Mouse (Mus musculus) frontal cortex, postnatal 10 days (tissue): ENCODE measurements around the gene Nob1.
A peak's percentile ranks its signal among the peaks of the same experiment; 100 is the strongest.

Experiments
- DNase-seq, 2 experiments: peaks; one replicate each; pipeline ENCODE4 v3.0.0; 2022; ENCODE audit warnings: low spot score in 2 of 2, mixed read lengths in 1 of 2

The Nob1 gene

GRCm38 (mm10) chr8:107435962-107436831 lies 11.3 kb upstream of the Nob1 start, which contains the start of gene Wwp2:
TSS of gene Wwp2 (plus strand) at chr8:107436365.
- DNase-seq = peak; percentile 61 to 73

DNA sequence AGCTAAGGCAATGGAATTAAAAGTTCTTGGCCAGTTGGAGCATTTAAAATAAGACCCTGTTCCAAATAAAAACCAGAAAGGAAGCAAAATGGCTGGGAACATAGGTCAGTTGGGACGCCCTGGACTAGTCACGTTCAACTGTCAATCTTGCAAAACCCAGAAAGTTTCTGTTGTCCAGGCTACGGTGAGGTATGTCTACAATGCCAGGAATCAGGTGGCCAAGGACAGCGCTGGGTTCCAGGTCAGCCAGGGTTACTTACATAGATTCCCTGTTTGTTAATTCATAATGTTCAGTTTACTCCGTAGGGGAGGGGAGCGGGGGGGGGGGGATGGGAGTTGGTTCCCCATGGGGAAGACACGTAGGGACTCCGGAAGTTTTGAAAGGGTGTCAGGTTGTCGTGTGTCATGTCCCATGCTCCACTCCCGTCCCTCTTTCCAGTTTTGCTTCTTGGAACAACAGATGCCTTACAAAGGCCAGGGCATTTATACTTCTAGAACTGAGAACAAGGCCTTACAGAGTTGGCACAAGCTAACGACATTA lies 10.6 kb upstream of the Nob1 start:
- DNase-seq = no peak

DNA sequence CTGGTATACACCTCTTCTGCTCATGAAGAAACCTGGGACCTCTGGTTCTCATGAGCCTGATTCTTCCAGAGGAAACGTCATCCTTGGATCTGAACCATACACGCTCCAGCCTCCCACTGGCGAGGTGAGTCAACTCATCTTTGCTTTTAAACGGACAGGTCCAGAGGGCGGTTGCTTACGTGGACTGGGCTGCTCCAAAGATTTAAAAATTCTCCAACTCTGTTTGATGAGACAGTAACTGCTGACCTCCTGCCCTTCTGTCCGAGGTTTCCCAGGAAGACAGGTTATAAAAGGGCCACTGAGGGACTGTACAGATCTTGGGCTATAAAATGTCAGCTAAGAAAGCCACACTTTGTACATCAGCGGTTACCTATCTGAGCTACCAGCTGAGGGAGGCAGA lies 6.0 kb upstream of the Nob1 start:
- DNase-seq = no peak

DNA sequence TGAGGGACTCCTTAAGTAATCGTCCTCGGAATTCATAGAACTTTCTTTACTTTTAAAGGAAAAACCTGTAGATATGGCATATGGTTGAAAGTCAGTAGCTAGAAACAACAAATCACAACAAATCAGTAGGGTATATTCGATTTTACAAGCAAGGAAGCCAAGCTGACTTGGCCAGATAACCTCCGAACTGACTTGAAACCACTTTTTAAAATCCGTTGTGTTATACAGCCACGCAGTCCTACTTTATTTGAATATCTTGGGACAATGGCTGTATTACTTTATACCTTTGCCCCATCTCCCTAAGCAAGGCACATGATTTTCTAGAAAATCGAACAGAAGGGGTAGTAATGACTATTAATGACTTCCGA lies 363 bp upstream of the Nob1 start:
- DNase-seq = no peak

GRCm38 (mm10) chr8:107424176-107424575 lies 675 bp downstream of the Nob1 start:
- DNase-seq = no peak

GRCm38 (mm10) chr8:107417001-107417400 lies 7.8 kb downstream of the Nob1 start:
- no peak for DNase-seq

GRCm38 (mm10) chr8:107413881-107414280 lies 11.0 kb downstream of the Nob1 start:
- DNase-seq = no peak

DNA sequence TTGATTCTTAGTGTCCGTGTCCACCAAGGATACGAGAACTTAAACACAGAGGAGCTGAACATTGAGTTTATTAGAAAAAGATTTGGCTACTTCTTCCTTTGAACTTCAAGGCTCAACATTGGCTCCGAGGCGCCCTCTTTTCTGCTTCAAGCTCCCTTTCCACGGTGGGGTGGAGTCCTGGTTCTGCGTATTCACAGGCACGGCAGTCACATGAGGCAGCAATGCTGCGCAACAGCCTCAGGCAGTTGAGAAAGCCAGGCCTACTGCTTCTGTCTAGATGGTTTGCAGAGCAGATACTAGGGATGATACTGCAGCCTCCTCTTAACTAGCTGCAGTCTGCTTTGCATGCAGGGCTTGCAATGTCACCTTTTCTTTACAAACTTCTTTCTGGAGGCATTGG lies 12.3 kb downstream of the Nob1 start:
- no peak for DNase-seq

- no peak for DNase-seq
Observed at GRCm38 (mm10) chr8:107411391-107411790, 13.5 kb downstream of the Nob1 start.

DNA sequence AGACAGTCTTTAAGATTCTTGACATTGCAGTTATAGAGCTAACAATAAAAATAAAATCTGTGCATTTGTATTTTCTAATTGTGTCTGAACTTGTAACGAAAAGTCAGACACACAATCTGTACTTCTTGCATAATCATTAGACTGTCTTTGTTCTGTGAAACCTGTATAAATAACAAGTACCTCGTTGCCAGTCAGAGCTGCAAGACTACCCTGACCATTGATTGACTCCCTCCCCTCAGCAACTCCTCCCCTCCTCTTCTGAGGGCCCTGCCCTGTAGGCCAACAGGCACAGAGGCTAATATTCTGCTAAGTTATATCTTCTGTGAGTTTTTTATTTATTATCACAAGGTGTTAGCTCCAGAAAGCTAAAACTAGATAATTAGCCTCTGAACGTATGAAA lies 18.9 kb downstream of the Nob1 start:
- no peak for DNase-seq

DNA sequence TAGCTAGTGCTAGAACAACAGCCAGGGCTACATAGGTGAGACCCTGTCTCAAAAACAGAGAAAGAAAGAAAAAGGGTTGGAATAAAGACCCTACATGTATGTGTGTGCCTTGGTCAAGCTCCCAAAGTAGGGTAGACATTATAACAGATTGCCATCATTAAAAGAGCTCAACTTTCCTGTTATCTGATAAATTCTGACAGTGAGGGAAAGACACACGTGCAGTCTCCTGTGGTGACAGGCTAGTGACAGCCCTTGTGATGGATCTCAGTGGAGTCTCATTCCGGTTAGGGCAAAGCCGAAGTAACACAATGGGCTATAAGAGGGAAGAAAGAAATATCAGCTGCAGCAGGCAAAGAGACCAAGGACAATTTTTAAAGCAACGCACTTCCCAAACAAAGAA lies 20.8 kb downstream of the Nob1 start:
- DNase-seq = no peak

DNA sequence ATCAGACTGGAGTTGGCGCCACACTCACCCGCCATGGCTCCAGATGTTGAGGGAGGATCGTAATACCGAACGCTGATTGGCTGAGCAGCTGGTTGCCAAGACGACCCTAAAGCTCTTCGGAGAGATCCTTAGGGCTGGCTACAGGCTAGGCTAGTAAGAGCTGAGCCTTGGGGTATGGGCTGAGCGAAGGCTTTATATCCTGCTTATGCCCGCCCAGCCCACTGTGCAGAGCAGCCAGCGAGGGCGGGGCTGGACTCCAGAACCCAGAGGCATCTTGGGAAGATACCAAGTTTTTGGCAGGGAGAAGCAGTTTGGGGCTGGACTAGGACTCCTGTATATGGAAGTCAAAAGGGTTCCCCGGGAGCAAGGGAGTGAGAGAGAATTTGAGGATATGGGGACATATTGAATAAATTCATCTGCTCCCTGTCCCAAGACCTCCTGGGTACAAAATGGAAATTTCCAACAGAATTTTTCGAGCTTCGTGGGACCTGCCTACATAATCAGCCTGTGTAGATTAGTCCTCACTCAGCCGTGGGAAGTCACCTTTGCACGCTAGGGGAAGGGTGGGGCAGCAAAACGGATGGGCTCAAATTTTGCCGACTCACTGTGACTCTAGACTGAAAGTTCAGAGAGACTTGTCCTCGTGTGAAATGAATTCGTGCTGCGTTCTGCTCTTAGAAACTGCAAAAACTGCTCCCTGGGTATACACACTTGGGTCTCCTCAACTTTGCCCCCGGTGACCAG lies 21.6 kb downstream of the Nob1 start, which contains the start of gene Nqo1:
Nqo1 (minus strand) TSS at position 169 of the 744 bp plus-strand sequence.
- DNase-seq = peak; percentile 55 to 67

DNA sequence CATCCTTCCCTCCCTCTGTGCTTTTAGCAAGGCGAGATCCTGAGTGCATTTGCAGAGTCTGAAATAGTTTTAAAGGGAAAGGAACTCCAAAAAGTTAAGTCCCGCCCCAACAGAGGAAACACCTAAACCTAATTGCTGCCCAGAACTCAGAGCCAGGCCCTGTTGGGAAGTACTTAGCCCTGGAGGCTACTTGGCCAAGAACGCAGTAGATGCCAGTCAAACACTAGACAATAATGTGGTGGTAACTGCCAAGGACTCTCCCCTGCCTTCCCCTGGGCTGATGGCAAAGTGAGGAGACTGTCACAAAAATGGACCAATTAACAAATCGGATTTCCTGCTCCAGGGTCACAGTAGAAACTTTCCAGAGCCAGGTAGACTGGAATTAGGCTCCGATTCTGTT lies 23.0 kb downstream of the Nob1 start:
- no peak for DNase-seq

DNA sequence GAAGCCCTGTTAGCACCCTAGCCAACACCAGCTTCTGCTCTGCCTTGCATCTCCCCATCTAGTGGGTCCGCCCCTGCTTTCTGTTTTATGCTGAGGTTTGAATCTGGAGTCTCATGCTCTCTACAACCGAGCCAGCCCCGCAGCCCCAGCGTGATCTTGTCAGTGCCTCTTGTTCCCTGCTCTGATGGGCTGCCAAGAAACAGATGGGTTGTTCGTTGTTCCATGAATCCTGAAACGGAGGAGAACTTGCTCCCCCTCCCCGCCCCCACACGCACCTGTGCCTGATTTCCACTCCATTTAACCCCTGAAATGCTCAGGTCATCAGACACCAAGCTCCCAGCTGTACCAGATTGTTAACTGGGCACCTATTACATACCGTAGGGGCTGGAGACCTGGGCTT lies 25.4 kb downstream of the Nob1 start:
- peak in 1 of 2 experiments; percentile 15 for DNase-seq

DNA sequence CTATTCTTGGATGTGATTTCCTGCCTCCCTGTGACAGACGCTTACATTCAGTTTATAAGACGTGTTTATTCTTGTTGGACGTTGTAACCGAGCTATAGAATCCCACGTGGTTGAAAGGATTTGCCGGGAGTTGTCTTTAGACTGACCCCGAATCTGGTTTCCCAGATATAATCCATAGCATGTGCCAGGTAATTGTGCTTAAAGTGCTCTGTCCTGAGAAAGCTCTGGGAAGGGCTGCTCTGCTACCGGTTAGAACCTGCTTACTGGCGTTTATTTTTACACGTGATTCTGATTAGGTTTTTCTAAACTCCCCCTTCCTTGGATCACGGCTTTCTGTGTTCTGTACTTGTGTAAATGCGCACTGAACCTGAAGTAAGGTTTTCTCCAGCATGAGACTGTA lies 27.2 kb downstream of the Nob1 start:
- no peak for DNase-seq

DNA sequence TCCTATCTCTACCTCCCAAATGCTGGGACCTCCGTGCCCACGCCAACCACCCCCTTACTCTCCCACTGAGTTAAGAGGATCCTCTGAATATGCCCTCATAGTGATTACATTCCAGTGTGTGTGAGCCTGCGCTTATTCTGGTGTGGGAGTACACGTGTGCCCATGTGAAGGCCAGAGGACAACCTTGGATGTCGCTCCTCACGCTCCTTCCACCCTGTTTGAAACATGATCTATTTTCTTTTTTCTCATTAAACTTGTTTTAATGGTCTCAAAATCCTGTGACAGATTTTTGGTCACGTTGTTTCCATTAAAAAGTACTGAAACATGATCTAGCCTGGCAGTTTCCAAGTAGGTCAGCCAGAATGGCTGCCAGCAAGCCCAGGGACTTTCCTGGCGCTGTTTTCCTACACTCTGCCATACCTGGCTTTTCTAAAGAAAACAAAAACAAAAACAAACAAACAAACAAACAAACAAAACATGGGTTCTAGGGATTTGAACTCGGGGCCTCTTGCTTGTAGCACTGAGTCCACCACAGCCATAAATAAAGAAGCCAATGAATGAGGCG lies 28.7 kb downstream of the Nob1 start:
- DNase-seq = no peak

DNA sequence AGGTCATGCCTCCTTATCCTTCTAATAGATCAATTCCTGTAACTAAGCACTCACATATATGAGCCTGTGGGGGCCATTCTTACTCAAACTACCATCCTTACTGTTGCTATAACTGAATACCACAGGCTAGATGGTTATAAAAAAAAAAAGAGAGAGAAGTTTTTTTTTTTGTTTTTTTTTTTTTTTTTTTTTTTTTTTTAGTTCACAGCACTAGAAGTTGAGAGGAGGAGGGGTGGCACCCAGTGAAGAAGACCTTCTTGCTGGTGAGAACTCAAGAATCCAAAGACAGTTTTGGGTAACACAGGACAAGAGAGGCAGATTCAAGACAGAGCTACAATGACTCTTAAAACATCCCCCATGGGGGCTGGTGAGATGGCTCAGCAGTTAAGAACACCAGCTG lies 29.5 kb downstream of the Nob1 start:
- no peak for DNase-seq

DNA sequence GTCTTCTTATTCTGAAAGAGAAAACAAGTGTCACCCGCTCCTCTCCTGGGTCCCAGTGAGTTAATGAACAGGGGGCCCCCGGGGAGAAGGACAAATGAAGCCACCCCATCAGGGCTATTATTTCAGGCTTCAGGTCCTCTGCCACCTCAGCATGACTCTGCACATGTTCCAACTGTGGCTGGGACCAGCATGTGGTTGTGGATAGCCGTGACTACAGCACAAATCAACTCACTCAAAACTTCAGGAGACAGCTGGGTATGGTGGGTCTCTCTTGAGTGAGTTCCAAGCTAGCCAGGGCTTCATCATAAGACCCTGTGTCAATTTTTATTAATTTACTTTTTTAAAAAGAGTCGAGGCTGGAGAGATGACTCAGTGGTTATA lies 33.7 kb downstream of the Nob1 start:
- no peak for DNase-seq

- no peak for DNase-seq
Observed at GRCm38 (mm10) chr8:107390476-107391135, 34.2 kb downstream of the Nob1 start.

DNA sequence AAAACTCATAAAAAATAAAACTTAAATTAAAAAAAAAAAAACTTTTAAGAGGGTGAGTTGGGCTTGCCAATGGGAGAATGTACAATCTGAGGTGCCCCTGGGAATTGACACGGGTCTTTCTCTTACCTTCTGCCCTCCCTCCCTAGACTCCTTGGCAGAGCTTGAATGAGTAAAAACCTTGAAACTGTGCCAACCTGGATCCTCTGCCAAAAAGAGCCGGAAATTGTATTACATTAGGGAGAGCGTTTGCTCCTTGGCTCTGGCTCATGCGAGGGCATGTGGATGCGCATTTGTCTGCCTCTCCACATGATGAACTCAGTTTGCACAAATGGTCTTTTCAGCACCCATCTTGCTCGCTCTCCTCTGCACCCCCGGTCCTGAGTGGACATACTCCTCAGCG lies 35.3 kb downstream of the Nob1 start:
- DNase-seq = peak; percentile 25 to 48

DNA sequence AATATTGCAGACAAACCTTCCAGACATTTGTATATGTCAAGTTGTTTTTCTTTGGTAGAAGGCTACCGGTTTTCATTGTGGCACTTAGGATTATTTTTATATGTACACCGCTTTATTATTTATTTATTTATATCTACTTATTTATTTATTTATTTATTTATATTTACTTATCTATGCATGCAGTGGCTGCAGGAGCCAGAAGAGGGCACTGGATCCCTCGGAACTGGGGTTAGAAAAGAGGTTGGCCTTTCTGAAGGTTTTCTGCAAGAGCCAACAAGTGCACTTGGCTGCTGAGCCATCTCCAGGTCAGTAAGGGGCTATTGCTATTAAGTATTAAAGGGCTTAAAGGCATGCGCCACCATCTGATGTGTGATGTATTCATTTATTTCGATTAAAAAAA lies 37.0 kb downstream of the Nob1 start:
- DNase-seq = peak in 1 of 2 experiments; percentile 19

DNA sequence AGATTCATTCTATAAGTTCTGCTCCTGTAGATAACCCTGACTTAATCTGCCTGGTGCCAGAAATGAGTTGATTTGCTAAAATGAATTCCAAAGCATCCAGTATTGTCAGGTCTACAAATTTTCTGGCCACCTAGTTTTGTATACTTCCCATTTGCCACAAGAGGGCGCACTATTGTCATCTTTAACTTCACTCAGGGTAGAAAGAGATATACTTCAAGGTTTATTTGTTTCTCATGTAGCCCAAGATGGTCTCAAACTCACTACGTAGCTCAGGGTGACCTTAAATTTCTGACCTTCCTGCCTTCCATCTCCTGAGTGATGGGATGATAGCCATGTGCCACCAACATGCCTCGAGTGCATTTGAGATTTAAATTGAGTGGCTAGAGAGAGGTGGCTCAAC lies 38.2 kb downstream of the Nob1 start:
- DNase-seq = no peak
